Mouse (Mus musculus) heart, embryonic 16.5 days (tissue): Measurements from ENCODE around the gene Thra. TPM values are rescaled to one million over a fixed set of nuclear protein-coding genes. Genes with fewer than 3 reads are reported as not detected.
A peak's percentile ranks its signal among the peaks of the same experiment; 100 is the strongest.

Experiments
- ATAC-seq: fragments of 200-750 bp; cut with Nextera tagmentation; replicated peaks from 2 replicates; pipeline ENCODE4 v1.8.0; 2017; ENCODE audit warnings: moderate number of reproducible peaks; ENCODE audit not compliant: insufficient read depth, low FRiP score; ENCODE audit errors: extremely low read depth
- H3K27ac ChIP-seq: fragments of 300-500 bp; sonication (generic); 2 replicates; pipeline ENCODE4 v1.5.1; 2014; ENCODE audit warnings: mild to moderate bottlenecking, low read length, control low read depth, moderate library complexity
- H3K27me3 ChIP-seq: fragments of 300-500 bp; sonication (generic); 2 replicates; pipeline ENCODE4 v1.6.1; 2014; ENCODE audit warnings: low read length, mixed read lengths; ENCODE audit not compliant: control insufficient read depth, insufficient read depth
- H3K36me3 ChIP-seq: fragments of 300-500 bp; sonication (generic); 2 replicates; pipeline ENCODE4 v1.6.1; 2014; ENCODE audit not compliant: control insufficient read depth, insufficient read depth
- H3K4me1 ChIP-seq: fragments of 300-500 bp; sonication (generic); 2 replicates; pipeline ENCODE4 v1.6.1; 2014; ENCODE audit warnings: low read length, mixed read lengths; ENCODE audit not compliant: control insufficient read depth, insufficient read depth
- H3K4me2 ChIP-seq: fragments of 300-500 bp; sonication (generic); 2 replicates; pipeline ENCODE4 v1.6.1; 2014; ENCODE audit warnings: low read depth, mild to moderate bottlenecking, control low read depth, low read length
- H3K4me3 ChIP-seq: fragments of 300-500 bp; sonication (generic); 2 replicates; pipeline ENCODE4 v1.5.1; 2014; ENCODE audit warnings: mild to moderate bottlenecking, control low read depth, low read length
- H3K9ac ChIP-seq: fragments of 300-500 bp; sonication (generic); 2 replicates; pipeline ENCODE4 v1.6.1; 2014; ENCODE audit warnings: low read length, control low read depth
- H3K9me3 ChIP-seq: fragments of 300-500 bp; sonication (generic); replicated peaks from 2 replicates; pipeline ENCODE4 v1.6.1; 2016; ENCODE audit warnings: low read length; ENCODE audit not compliant: control insufficient read depth
- WGBS: fragments of 180-500 bp; shearing (Covaris S2); extraction: QIAGEN DNeasy Blood & Tissue Kit; methylation state at CpG from one replicate; pipeline ENCODE4 v1.1.7; 2014; 5-methylcytosine and 5-hydroxymethylcytosine counted together
- polyA plus RNA-seq: library from polyadenylated mRNA; unstranded; fragments of >200 nt; fragmentation: Nextera tagmentation; extraction: Ambion mirVana; gene quantifications from 2 replicates; pipeline ENCODE4 v1.2.1, GENCODE M21; 2015

Gene Thra
- polyA plus RNA-seq, 1 experiment from 2014 or later, result 37.5 TPM

DNA sequence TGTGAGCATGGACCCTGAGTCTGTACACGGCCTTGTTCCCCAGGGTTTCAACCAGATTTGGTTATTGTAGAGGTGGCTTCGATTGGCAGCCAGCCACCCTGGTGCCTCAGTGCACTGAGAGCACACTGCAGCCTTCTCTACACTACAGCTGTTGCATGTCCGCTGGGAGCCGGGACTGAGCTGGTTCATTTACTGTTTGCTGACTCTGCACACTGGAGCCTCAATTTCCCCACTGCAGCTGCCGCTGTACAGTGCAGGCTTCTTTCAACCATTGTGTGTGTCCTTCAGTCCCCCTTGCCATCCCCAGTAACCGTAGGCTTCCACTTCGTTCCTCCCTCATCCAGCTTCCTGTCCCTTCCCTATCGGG lies 429 bp upstream of the Thra start:
- H3K36me3 ChIP-seq, result no peaks in the 10 kb centered on the region
- H3K9me3 ChIP-seq, result no peaks in the 10 kb centered on the region
- H3K27me3 ChIP-seq, result no peaks in the 10 kb centered on the region
- 10% methylated on average over 8 of the region's 8 CpGs for WGBS
- peak overlapping the region; percentile 92 for H3K9ac ChIP-seq
- ATAC-seq, result no peak
- peak overlapping the region; percentile 92 for H3K4me2 ChIP-seq
- H3K27ac ChIP-seq, result peak overlapping the region; percentile 96
- peaks cover 36% of the 10 kb centered on the region for H3K4me1 ChIP-seq
- H3K4me3 ChIP-seq, result peak overlapping the region; percentile 68

DNA sequence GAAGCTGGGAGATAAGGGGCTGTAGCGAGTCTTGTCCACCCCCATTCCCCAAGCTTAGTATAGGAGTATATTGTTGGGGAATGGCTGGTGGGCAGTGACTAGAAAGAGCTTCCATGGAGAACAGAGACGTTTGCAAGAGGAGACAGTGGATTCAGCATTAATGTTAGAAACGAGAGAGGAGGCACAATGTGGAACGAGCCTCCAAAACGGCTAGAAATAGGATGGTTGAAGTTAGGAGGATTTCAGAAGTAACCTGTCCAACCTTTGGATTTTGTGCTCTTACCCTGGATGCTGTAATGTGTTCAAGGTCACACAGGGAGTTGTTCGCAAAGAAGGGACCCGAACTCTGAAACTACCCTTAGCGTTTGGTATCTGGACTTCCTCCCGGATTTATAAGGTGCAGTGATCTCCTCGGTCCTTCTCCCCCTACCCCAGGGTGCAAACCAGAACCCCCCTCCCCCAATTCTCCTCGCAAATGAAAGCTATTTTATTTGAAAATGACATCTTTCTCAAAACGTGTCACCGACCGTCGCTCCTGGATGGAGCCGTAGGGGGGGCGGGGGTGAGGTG lies 698 bp downstream of the Thra start:
- peak overlapping the region; percentile 68 for H3K4me3 ChIP-seq
- WGBS, result 0% methylated on average over 17 of the region's 17 CpGs
- no peak; the same call in 1 of the 2 replicates for ATAC-seq
- peaks cover 47% of the 10 kb centered on the region for H3K4me1 ChIP-seq
- H3K27me3 ChIP-seq, result no peaks in the 10 kb centered on the region
- peak overlapping the region; percentile 92 for H3K9ac ChIP-seq
- H3K4me2 ChIP-seq, result peak overlapping the region; percentile 92
- H3K27ac ChIP-seq, result peak overlapping the region; percentile 96
- no peaks in the 10 kb centered on the region for H3K9me3 ChIP-seq
- H3K36me3 ChIP-seq, result no peaks in the 10 kb centered on the region

DNA sequence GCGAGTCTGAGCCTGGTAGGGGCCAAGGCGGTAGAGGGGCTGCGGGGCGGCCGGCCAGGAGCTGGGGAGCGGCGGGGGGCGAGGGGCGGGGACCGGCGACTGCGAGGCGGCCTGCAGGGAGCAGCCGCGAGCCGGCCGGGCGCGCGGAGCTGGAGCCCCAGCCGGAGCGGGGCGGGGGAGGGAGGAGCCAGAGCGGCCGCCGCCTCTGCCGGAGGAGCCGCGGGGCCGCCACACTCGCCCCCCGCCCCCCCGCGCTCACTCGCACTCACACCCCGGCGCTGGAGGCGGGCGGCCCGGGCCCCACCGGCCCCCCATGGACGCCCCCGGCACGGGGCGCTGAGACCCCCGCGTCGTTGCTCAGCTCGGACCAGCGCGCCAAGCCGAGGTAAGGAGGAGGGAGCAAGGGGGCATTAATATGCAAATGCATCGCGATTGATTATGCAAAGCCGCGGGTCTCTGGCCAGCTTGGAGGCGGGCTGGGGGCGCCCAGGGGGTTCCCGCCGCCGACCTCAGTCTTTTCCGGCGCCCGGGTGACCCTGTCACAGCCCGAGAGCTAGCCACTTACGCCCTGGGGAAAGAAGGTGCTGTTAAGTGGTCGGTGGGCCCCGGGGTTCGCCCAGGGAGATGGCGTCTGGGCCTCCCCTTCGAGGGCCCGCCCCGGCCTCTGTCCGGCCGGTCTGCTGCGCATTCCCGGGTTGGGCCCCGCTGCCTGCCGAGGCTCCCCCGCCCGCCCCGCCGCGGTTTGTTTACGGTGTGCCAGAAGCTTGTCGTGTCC lies 1.4 kb downstream of the Thra start:
- H3K4me2 ChIP-seq, result peak overlapping the region; percentile 92
- peak overlapping the region; percentile 96 for H3K27ac ChIP-seq
- H3K4me3 ChIP-seq, result peak overlapping the region; percentile 68
- no peaks in the 10 kb centered on the region for H3K9me3 ChIP-seq
- no peaks in the 10 kb centered on the region for H3K27me3 ChIP-seq
- under 1% methylated on average over 82 of the region's 86 CpGs for WGBS
- H3K9ac ChIP-seq, result peak overlapping the region; percentile 92
- H3K36me3 ChIP-seq, result no peaks in the 10 kb centered on the region
- peaks cover 54% of the 10 kb centered on the region for H3K4me1 ChIP-seq
- ATAC-seq, result peak; percentile 77

DNA sequence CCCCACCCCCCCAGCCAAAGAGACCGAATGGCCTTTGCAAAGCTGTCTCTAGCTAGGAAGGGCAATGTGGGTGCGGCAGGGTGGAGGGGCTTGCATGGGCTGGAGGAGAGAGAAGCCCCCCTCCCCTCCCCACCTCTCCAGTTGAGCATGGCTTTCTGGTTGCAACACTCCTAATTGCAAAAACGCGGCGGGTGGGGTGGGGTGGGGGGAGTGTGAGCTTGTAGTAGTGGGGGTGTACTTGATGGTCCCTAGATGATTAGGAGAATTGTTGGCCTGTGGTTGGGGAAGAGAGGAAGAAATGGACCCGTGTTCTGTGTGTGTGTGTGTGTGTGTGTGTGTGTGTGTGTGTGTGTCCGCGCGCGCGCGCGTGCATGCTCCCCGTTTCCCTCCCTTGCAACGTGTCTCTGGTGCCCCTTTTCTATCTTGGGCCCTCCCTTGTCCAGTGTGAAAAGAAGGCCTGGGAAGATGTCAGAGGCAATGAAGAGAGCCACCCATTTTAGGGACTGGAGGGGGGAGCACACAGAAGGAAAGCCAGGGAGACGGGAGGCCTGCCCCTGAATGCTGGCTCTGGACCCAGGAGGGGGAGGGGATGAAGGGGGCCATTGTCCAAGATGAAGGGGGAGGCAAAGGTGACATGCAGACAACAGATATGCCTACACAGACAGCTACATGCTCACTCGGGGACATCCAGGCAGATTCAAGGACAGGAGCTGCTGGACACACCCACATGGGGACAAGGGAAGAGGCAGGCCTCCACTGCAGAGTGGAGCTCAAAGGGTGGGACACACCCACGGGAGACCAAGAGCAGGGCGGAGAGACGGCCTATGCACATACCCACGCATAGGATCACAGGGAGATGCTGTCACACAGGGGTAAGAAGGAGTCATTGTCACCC lies 2.2 kb downstream of the Thra start:
- Histone ChIP-seq H3K36me3 (no peaks in the 10 kb centered on the region), H3K27ac (peak overlapping the region; percentile 96), H3K4me2 (peak overlapping the region; percentile 92), H3K4me3 (peak overlapping the region; percentile 68), H3K4me1 (peaks cover 60% of the 10 kb centered on the region), H3K9me3 (no peaks in the 10 kb centered on the region), H3K27me3 (no peaks in the 10 kb centered on the region), H3K9ac (peak overlapping the region; percentile 92)
- ATAC-seq, result 0 out of 2 replicates have a peak, but pooled peaks have one; percentile 2
- WGBS, result 2% methylated on average over 21 of the region's 21 CpGs

DNA sequence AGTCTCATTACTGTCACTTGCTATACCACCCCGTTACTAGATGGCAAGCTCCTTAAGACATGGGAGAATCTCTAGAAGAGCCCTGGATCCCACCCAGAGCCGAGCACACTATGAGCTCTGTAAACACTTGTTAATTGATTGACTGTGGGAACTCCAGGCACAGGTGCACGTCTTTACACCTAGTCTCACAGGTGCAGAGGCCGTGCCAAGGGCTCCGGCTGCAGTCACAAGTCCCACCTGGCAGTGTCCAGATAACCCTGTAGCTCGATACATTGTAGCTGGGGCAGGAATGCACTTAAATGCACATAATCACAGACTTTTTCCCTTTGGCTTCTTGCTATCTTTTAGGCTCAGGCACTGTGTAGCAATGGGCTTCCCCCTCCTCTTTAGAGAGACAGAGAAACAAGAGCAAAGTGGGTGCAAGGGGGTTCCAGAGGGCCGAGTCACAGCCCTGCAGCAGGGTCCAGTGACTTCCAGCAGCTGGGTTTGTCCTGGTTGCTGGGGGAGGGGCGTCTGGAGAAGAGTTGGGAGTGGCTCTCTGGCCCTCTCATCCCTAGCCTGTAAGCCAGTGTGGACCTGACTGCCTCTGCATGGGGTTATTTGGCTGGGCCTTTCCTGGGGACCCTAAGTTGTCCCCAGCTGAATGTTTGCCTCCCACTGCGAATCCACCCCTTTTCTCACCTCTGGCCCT lies 3.4 kb downstream of the Thra start:
- Histone ChIP-seq H3K9me3 (no peaks in the 10 kb centered on the region), H3K4me3 (peak overlapping the region; percentile 68), H3K4me2 (peak overlapping the region; percentile 92), H3K27ac (peak overlapping the region; percentile 96), H3K9ac (peak overlapping the region; percentile 92), H3K4me1 (peaks cover 70% of the 10 kb centered on the region), H3K27me3 (no peaks in the 10 kb centered on the region), H3K36me3 (no peaks in the 10 kb centered on the region)
- WGBS, result 8% methylated on average over 9 of the region's 9 CpGs
- peak; percentile 5; the same call in 1 of the 2 replicates for ATAC-seq

GRCm38 (mm10) chr11:98744456-98745019 lies 4.1 kb downstream of the Thra start:
- Histone ChIP-seq H3K27me3 (no peaks in the 10 kb centered on the region), H3K36me3 (no peaks in the 10 kb centered on the region), H3K9me3 (no peaks in the 10 kb centered on the region), H3K9ac (peak overlapping the region; percentile 92), H3K4me1 (peaks cover 73% of the 10 kb centered on the region), H3K4me3 (peak overlapping the region; percentile 68), H3K4me2 (peak overlapping the region; percentile 92), H3K27ac (peak overlapping the region; percentile 96)
- WGBS, result 35% methylated on average over 7 of the region's 7 CpGs
- ATAC-seq, result no peak

DNA sequence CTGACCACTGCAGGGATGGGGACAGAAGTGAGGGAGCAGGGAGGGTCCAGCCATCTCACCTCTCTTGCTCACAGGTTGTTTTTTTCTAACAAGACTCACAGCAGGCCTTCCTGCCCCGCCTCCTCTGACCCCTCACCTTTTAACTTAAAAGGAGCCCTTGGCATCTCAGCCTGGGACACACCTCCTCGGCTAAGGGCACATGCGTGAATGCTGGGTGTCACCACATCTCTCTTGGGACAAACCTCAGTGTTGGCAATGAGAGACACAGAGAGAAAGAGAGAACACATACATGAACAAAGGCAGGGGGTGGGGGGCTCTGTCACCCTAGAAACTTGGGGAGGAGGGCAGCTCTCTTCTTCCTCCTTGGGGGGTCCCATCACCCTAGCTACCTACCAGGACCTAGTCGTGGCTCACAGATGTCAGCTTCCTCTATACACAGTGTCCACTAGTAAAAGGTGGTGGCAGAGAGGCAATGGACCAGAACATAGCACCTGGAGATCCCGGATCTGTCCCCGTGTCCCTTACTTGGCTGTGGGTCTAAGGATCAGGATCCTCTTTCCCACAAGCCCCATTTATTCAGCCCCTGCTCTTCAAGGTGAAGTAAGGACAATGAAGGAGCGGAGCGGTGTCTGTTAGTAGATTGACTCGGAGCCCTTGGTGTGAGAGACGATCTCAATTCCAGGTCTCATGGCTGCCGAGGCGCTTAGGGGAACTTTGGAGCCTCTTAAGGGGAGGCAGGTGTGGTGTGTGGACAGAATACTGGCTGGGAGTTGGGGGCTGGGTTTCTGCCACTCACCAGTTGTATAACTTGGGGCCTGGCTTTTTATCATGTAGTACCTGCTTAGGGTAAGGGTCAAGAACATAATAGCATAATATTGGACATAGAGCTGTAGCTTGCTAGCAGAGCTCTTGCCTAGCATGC lies 5.8 kb downstream of the Thra start:
- Histone ChIP-seq H3K9me3 (no peaks in the 10 kb centered on the region), H3K27me3 (no peaks in the 10 kb centered on the region), H3K4me2 (peak overlapping the region; percentile 70), H3K36me3 (no peaks in the 10 kb centered on the region), H3K27ac (peak overlapping the region; percentile 89), H3K9ac (peak overlapping the region; percentile 66), H3K4me3 (peak overlapping the region; percentile 41), H3K4me1 (peaks cover 82% of the 10 kb centered on the region)
- ATAC-seq, result no peak
- 41% methylated on average over 12 of the region's 12 CpGs for WGBS
